Mouse (Mus musculus): ENCODE data around the gene Ncs1.

GRCm38 (mm10) chr2:31278483-31278882 lies 32.9 kb downstream of the Ncs1 start:
- TF ChIP-seq CTCF (IDR thresholded peaks at IDR 0.05; ENCODE audit: extremely low read depth, insufficient read length, insufficient replicate concordance, low read depth, low read length) (no peak), POLR2A (IDR thresholded peaks at IDR 0.05; ENCODE audit: low read depth, low read length) (no peak)
